Mouse (Mus musculus) limb, embryonic 13.5 days (tissue): ENCODE data around the gene Usp2. TPM values are rescaled to one million over a fixed set of nuclear protein-coding genes. Genes with fewer than 3 reads are reported as not detected.

Experiments
- ATAC-seq: fragments of 200-750 bp; cut with Nextera tagmentation; 2 replicates; pipeline ENCODE4 v1.8.0; 2017; ENCODE audit warnings: low read depth, moderate number of reproducible peaks, moderate TSS enrichment; ENCODE audit not compliant: low FRiP score
- H3K27ac ChIP-seq: fragments of 300-500 bp; sonication (generic); 2 replicates; pipeline ENCODE4 v1.5.1; 2015; ENCODE audit warnings: inconsistent platforms, mild to moderate bottlenecking, moderate library complexity
- H3K27me3 ChIP-seq: fragments of 300-500 bp; sonication (generic); 2 replicates; pipeline ENCODE4 v1.6.1; 2015; ENCODE audit warnings: mild to moderate bottlenecking, inconsistent platforms
- H3K36me3 ChIP-seq: fragments of 300-500 bp; sonication (generic); 2 replicates; pipeline ENCODE4 v1.6.1; 2015; ENCODE audit warnings: inconsistent platforms, mild to moderate bottlenecking, moderate library complexity
- H3K4me1 ChIP-seq: fragments of 300-500 bp; sonication (generic); 2 replicates; pipeline ENCODE4 v1.6.1; 2015; ENCODE audit warnings: inconsistent platforms
- H3K4me2 ChIP-seq: fragments of 300-500 bp; sonication (generic); replicated peaks from 2 replicates; pipeline ENCODE4 v1.6.1; 2015; ENCODE audit warnings: inconsistent platforms, mild to moderate bottlenecking, moderate library complexity
- H3K4me3 ChIP-seq: fragments of 300-500 bp; sonication (generic); 2 replicates; pipeline ENCODE4 v1.5.1; 2015; ENCODE audit warnings: moderate library complexity, mild to moderate bottlenecking, inconsistent platforms
- H3K9ac ChIP-seq: fragments of 300-500 bp; sonication (generic); 2 replicates; pipeline ENCODE4 v1.6.1; 2015; ENCODE audit warnings: mild to moderate bottlenecking, inconsistent platforms
- H3K9me3 ChIP-seq: fragments of 300-500 bp; sonication (generic); 2 replicates; pipeline ENCODE4 v1.6.1; 2016; ENCODE audit warnings: inconsistent platforms
- WGBS: fragments of 180-500 bp; shearing (Covaris S2); methylation state at CpG from one replicate; pipeline ENCODE4 v1.1.7; 2015; 5-methylcytosine and 5-hydroxymethylcytosine counted together
- polyA plus RNA-seq: library from polyadenylated mRNA; unstranded; fragments of >200 nt; fragmentation: Nextera tagmentation; extraction: Ambion mirVana; gene quantifications from 2 replicates; pipeline ENCODE4 v1.2.1, GENCODE M21; 2015

Usp2 gene
- polyA plus RNA-seq, 1 experiment from 2014 or later, result 14.6 TPM

DNA sequence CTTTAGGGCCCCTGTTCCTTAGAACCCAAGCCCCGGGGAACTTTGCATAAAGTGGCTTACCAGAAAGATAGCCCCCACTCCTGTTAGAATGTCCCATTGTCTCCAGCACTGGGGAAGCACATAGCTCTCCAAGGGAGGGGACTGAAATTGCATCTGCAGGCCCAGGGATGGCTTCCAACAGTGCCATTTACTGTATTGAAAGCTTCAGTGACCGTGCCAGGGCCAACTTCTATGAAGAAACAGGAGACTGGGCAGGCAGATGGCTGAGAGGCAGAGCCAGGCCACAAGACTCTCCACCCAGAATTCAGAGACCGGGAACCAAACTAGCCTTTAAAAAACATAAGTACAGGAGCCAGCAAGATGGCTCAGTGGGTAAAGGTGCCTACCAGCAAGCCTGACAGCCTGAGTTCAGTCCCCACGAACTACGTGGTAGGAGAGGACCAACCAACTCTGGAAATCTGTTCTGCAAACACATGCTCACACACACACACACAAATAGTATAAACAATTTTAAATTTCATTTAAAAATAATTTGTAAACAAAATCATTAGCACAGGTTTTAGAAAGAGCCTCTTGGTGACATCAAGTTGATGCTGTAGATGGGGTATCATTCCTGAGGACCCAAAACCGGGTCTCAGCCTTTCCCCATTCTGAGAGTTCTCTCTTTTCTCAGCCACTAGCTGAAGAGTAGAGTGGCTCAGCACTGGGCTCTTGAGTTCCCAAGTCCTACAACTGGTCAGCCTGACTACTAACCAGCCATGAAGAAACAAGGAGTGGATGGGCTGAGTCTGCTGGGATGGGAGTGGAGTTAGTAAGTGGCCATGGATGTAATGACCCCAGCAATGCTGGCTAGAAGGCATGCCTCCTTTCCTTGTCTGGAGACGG lies 25.1 kb upstream of the Usp2 start:
- 75% methylated on average over 7 of the region's 7 CpGs for WGBS
- Histone ChIP-seq H3K27ac (no peak overlapping the region), H3K27me3 (peaks cover 57% of the 10 kb centered on the region), H3K9me3 (peaks cover 5% of the 10 kb centered on the region), H3K4me1 (peaks cover 15% of the 10 kb centered on the region), H3K4me2 (no peak overlapping the region), H3K4me3 (no peak overlapping the region), H3K36me3 (no peaks in the 10 kb centered on the region), H3K9ac (no peak overlapping the region)
- ATAC-seq, result no peak

- ATAC-seq, result no peak
- 79% methylated on average over 1 of the region's 1 CpGs for WGBS
- Histone ChIP-seq H3K4me1 (peaks cover 15% of the 10 kb centered on the region), H3K4me2 (no peak overlapping the region), H3K4me3 (no peak overlapping the region), H3K36me3 (no peaks in the 10 kb centered on the region), H3K9me3 (peaks cover 5% of the 10 kb centered on the region), H3K9ac (no peak overlapping the region), H3K27me3 (peaks cover 58% of the 10 kb centered on the region), H3K27ac (no peak overlapping the region)
Observed at GRCm38 (mm10) chr9:44042396-44042680, 24.5 kb upstream of the Usp2 start.

GRCm38 (mm10) chr9:44042836-44043707 lies 23.7 kb upstream of the Usp2 start, which contains the start of gene Thy1:
Gene Thy1, plus strand, starts transcription at chr9:44043384.
- Histone ChIP-seq H3K4me2 (peak within 1 kb of the TSS; percentile 74), H3K27me3 (peaks cover 58% of the 10 kb centered on the region), H3K27ac (no peak within 1 kb of the TSS), H3K9ac (peak within 1 kb of the TSS; percentile 53), H3K4me1 (peaks cover 15% of the 10 kb centered on the region), H3K36me3 (no peaks in the 10 kb centered on the region), H3K4me3 (peak within 1 kb of the TSS; percentile 45), H3K9me3 (peaks cover 2% of the 10 kb centered on the region)
- under 1% methylated on average over 30 of the region's 30 CpGs for WGBS
- peak; percentile 75 for ATAC-seq

- 3% methylated on average over 23 of the region's 23 CpGs for WGBS
- no peak for ATAC-seq
- Histone ChIP-seq H3K9me3 (no peaks in the 10 kb centered on the region), H3K27ac (no peak overlapping the region), H3K9ac (peak overlapping the region; percentile 53), H3K36me3 (no peaks in the 10 kb centered on the region), H3K27me3 (peaks cover 58% of the 10 kb centered on the region), H3K4me2 (peak overlapping the region; percentile 74), H3K4me3 (peak overlapping the region; percentile 45), H3K4me1 (peaks cover 15% of the 10 kb centered on the region)
Observed at GRCm38 (mm10) chr9:44043708-44044425, 23.0 kb upstream of the Usp2 start.

DNA sequence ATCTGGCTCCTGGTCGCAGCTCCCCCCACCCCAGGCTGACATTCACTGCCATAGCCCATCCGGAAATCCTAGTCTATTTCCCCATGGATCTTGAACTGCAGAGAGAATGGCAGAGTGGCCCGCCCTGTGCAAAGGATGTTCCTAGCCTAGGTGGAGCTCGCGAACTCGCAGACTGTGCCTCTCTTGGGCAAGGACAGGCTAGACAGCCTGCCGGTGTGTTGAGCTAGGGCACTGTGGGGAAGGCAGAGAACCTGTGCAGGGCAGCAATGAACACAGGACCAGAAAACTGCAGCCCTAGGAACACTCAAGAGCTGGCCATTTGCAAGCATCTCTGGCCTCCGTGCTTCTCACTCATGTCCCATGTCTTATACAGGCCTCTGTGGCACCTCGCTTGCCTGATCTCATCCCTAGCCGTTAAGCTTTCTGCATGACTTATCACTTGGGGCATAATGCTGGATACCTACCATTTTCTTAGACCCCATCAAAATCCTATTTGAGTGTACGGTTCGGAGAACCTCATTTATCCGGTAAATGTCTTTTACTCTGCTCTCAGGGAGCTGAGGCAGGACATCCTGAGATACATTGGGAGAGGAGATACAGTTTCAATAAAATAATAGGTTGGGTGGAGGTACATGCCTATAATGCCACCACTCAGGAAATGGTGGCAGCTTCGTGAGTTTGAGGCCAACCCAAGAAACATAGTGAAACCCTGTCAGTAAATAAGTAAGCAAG lies 22.2 kb upstream of the Usp2 start:
- Histone ChIP-seq H3K4me2 (peak overlapping the region; percentile 74), H3K4me3 (peak overlapping the region; percentile 45), H3K27ac (no peak overlapping the region), H3K9ac (no peak overlapping the region), H3K4me1 (peaks cover 15% of the 10 kb centered on the region), H3K36me3 (no peaks in the 10 kb centered on the region), H3K9me3 (no peaks in the 10 kb centered on the region), H3K27me3 (peaks cover 58% of the 10 kb centered on the region)
- ATAC-seq, result no peak
- 46% methylated on average over 14 of the region's 14 CpGs for WGBS

- H3K9me3 ChIP-seq, result no peaks in the 10 kb centered on the region
- no peak overlapping the region for H3K9ac ChIP-seq
- peaks cover 15% of the 10 kb centered on the region for H3K4me1 ChIP-seq
- 76% methylated on average over 3 of the region's 3 CpGs for WGBS
- no peak for ATAC-seq
- H3K4me3 ChIP-seq, result no peak overlapping the region
- H3K36me3 ChIP-seq, result no peaks in the 10 kb centered on the region
- H3K27me3 ChIP-seq, result peaks cover 58% of the 10 kb centered on the region
- no peak overlapping the region for H3K27ac ChIP-seq
- no peak overlapping the region for H3K4me2 ChIP-seq
Observed at GRCm38 (mm10) chr9:44045158-44045883, 21.5 kb upstream of the Usp2 start.

DNA sequence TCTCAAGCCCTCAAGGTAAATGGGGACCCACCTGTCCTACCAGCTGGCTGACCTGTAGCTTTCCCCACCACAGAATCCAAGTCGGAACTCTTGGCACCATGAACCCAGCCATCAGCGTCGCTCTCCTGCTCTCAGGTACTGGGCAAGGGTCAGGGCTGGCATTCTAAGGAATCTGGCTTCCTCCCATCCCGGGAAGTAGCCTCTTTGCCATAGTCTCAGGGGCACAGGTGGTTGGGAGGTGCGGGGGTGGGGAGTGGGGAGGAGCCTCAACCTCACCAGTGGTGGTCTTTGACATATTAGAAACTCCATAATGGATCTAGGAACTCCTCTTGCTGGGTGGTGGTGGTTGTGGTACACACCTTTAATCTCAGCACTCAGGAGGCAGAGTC lies 20.9 kb upstream of the Usp2 start:
- Histone ChIP-seq H3K4me2 (no peak overlapping the region), H3K9ac (no peak overlapping the region), H3K4me1 (peaks cover 15% of the 10 kb centered on the region), H3K36me3 (no peaks in the 10 kb centered on the region), H3K27me3 (peaks cover 56% of the 10 kb centered on the region), H3K9me3 (no peaks in the 10 kb centered on the region), H3K27ac (no peak overlapping the region), H3K4me3 (no peak overlapping the region)
- no peak for ATAC-seq
- WGBS, result 85% methylated on average over 5 of the region's 5 CpGs

DNA sequence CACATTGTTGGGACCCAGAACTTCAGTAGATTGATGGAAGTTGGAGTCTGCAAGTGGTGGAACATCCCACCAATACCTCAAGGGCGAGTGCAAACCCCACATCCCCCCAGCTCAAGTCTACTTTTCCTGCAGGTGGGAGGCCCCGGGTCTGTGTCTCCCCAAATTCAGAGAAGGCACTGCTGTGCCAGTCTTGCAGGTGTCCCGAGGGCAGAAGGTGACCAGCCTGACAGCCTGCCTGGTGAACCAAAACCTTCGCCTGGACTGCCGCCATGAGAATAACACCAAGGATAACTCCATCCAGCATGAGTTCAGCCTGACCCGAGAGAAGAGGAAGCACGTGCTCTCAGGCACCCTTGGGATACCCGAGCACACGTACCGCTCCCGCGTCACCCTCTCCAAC lies 20.4 kb upstream of the Usp2 start:
- ATAC-seq, result no peak
- Histone ChIP-seq H3K4me2 (no peak overlapping the region), H3K4me3 (no peak overlapping the region), H3K36me3 (no peaks in the 10 kb centered on the region), H3K4me1 (peaks cover 15% of the 10 kb centered on the region), H3K27ac (no peak overlapping the region), H3K9me3 (no peaks in the 10 kb centered on the region), H3K27me3 (peaks cover 50% of the 10 kb centered on the region), H3K9ac (no peak overlapping the region)
- WGBS, result 86% methylated on average over 12 of the region's 12 CpGs

DNA sequence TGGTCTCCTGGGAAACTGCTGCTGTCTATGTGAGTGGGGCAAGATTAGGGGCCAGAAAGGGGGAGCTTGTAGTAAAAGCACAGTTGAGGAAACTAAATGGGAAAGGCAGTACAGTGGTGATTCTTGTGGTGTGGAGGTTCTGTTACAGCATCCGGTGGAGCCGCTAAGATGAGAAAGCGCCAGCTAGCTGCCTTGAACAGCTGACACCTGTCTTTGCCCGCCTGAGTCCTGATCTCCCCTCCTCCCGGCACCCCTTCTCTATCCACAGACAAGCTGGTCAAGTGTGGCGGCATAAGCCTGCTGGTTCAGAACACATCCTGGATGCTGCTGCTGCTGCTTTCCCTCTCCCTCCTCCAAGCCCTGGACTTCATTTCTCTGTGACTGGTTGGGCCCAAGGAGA lies 19.8 kb upstream of the Usp2 start:
- H3K27me3 ChIP-seq, result peaks cover 44% of the 10 kb centered on the region
- peaks cover 15% of the 10 kb centered on the region for H3K4me1 ChIP-seq
- no peaks in the 10 kb centered on the region for H3K9me3 ChIP-seq
- 56% methylated on average over 6 of the region's 6 CpGs for WGBS
- H3K4me3 ChIP-seq, result no peak overlapping the region
- ATAC-seq, result no peak
- no peaks in the 10 kb centered on the region for H3K36me3 ChIP-seq
- H3K9ac ChIP-seq, result no peak overlapping the region
- H3K4me2 ChIP-seq, result no peak overlapping the region
- no peak overlapping the region for H3K27ac ChIP-seq

GRCm38 (mm10) chr9:44047571-44048490 lies 19.0 kb upstream of the Usp2 start:
- whole genome bisulfite sequencing, result 76% methylated on average over 14 of the region's 14 CpGs
- no peaks in the 10 kb centered on the region for H3K36me3 ChIP-seq
- no peak overlapping the region for H3K27ac ChIP-seq
- peaks cover 38% of the 10 kb centered on the region for H3K27me3 ChIP-seq
- no peaks in the 10 kb centered on the region for H3K9me3 ChIP-seq
- H3K4me2 ChIP-seq, result no peak overlapping the region
- H3K4me3 ChIP-seq, result no peak overlapping the region
- H3K4me1 ChIP-seq, result peaks cover 13% of the 10 kb centered on the region
- no peak for ATAC-seq
- H3K9ac ChIP-seq, result no peak overlapping the region
